Mouse (Mus musculus) ES-Bruce4 (cell line): Measurements from ENCODE around the gene Htr3b. TPM values are rescaled to one million over a fixed set of nuclear protein-coding genes. Genes with fewer than 3 reads are reported as not detected.
A peak's percentile ranks its signal among the peaks of the same experiment; 100 is the strongest.

Experiments
- H3K27ac ChIP-seq: 2 replicates; pipeline ENCODE4 v1.5.1; 2012; ENCODE audit warnings: low read length, inconsistent platforms; ENCODE audit not compliant: insufficient read depth
- H3K27me3 ChIP-seq: 2 replicates; pipeline ENCODE4 v1.6.1; 2012; ENCODE audit warnings: mild to moderate bottlenecking, low read length, inconsistent platforms; ENCODE audit not compliant: control insufficient read depth, poor library complexity, insufficient read depth, severe bottlenecking
- H3K36me3 ChIP-seq: 2 replicates; pipeline ENCODE4 v1.6.1; 2012; ENCODE audit warnings: inconsistent platforms, mild to moderate bottlenecking, low read length, moderate library complexity; ENCODE audit not compliant: control insufficient read depth, poor library complexity, insufficient read depth, severe bottlenecking
- H3K4me1 ChIP-seq: one replicate; pipeline ENCODE4 v1.8.1; 2011; ENCODE audit warnings: low read length; ENCODE audit not compliant: control insufficient read depth, insufficient read depth
- H3K4me3 ChIP-seq: 2 replicates; pipeline ENCODE4 v1.5.1; 2011; ENCODE audit warnings: low read depth, mild to moderate bottlenecking, low read length
- H3K9ac ChIP-seq: 2 replicates; pipeline ENCODE4 v1.6.1; 2012; ENCODE audit warnings: low read depth, mild to moderate bottlenecking, inconsistent platforms; ENCODE audit not compliant: poor library complexity, severe bottlenecking
- H3K9me3 ChIP-seq: replicated peaks from 2 replicates; pipeline ENCODE4 v1.6.1; 2012; ENCODE audit warnings: mild to moderate bottlenecking, low read length, inconsistent platforms; ENCODE audit not compliant: control insufficient read depth, poor library complexity, insufficient read depth, severe bottlenecking
- CTCF ChIP-seq: IDR thresholded peaks from one replicate; pipeline ENCODE4 v1.8.1; 2011; ENCODE audit warnings: low read depth, low read length
- EP300 ChIP-seq: IDR thresholded peaks from 2 replicates; pipeline ENCODE4 v1.6.1; 2011; ENCODE audit warnings: low read depth, low read length; ENCODE audit not compliant: insufficient read depth
- POLR2A ChIP-seq: IDR thresholded peaks from one replicate; pipeline ENCODE4 v1.8.1; 2011; ENCODE audit warnings: low read length; ENCODE audit not compliant: insufficient read depth
- polyA plus RNA-seq: library from polyadenylated mRNA; stranded (reverse); fragments of >200 nt; gene quantifications from 2 replicates; pipeline ENCODE4 v1.2.4, GENCODE M21; 2011; ENCODE audit warnings: low read depth; ENCODE audit not compliant: missing spikeins, insufficient read depth, insufficient read length

Gene Htr3b
- polyA plus RNA-seq, 1 experiment, result not detected

GRCm38 (mm10) chr9:48904421-48904820 is 60.4 kb downstream of the Htr3b start:
- H3K4me3 ChIP-seq, result no peak overlapping the region
- no peak overlapping the region for H3K9ac ChIP-seq
- H3K9me3 ChIP-seq, result no peaks in the 10 kb centered on the region
- TF ChIP-seq CTCF (no peak), EP300 (no peak), POLR2A (no peak)
- no peaks in the 10 kb centered on the region for H3K4me1 ChIP-seq
- no peaks in the 10 kb centered on the region for H3K27me3 ChIP-seq
- H3K36me3 ChIP-seq, result no peaks in the 10 kb centered on the region
- H3K27ac ChIP-seq, result no peak overlapping the region

- Histone ChIP-seq H3K4me3 (no peak overlapping the region), H3K9me3 (no peaks in the 10 kb centered on the region), H3K27ac (no peak overlapping the region), H3K4me1 (no peaks in the 10 kb centered on the region), H3K36me3 (no peaks in the 10 kb centered on the region), H3K9ac (no peak overlapping the region), H3K27me3 (no peaks in the 10 kb centered on the region)
- TF ChIP-seq POLR2A (no peak), EP300 (no peak), CTCF (no peak)
These were observed 61.0 kb downstream of the Htr3b start for GRCm38 (mm10) chr9:48903766-48904165.

- no peak overlapping the region for H3K9ac ChIP-seq
- TF ChIP-seq POLR2A (no peak), EP300 (no peak), CTCF (no peak)
- no peaks in the 10 kb centered on the region for H3K4me1 ChIP-seq
- no peaks in the 10 kb centered on the region for H3K36me3 ChIP-seq
- no peaks in the 10 kb centered on the region for H3K27me3 ChIP-seq
- H3K9me3 ChIP-seq, result no peaks in the 10 kb centered on the region
- no peak overlapping the region for H3K4me3 ChIP-seq
- H3K27ac ChIP-seq, result no peak overlapping the region
These were observed 66.2 kb downstream of the Htr3b start for GRCm38 (mm10) chr9:48898551-48898950.

DNA sequence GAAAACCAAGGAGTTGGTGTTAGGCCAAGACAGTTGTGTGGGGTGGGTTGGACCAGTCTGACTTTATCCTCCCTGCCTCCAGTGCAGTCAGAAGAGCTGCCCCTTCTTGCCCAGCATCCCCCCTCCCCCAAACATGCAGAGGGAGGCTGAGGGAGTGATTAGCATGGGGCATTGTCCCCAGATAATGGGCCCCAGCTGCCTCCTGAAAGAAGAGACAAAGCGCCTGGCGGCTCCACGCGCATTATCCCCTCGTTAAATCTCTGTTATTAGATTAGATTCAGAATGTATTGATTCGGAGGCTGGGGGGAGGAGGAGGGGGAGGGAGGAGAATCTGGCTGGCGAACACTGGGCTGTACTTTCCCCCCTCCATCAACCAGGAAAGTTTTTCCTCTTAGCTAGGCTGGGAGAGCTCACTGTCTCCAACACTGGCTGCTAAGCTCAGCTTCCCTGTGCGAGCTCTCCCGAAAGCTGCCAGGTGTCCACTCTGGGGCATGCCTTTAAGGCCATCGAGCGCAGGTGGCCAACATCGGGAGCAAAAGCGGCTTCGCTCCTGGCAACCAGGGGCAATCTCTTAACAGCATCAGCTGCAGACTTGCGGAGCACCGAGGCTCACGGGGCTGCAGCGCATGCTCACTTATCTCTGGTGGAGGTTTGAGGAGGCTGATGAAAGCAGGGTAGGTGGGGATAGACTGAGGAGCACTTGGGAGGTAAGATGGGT is 68.8 kb downstream of the Htr3b start:
- no peaks in the 10 kb centered on the region for H3K9me3 ChIP-seq
- no peak overlapping the region for H3K9ac ChIP-seq
- no peaks in the 10 kb centered on the region for H3K4me1 ChIP-seq
- no peaks in the 10 kb centered on the region for H3K36me3 ChIP-seq
- no peak overlapping the region for H3K27ac ChIP-seq
- no peak for TF ChIP-seq POLR2A
- no peak for TF ChIP-seq CTCF
- peak; percentile 43; the same call in 1 of the 2 replicates for TF ChIP-seq EP300
- H3K27me3 ChIP-seq, result no peaks in the 10 kb centered on the region
- H3K4me3 ChIP-seq, result no peak overlapping the region

DNA sequence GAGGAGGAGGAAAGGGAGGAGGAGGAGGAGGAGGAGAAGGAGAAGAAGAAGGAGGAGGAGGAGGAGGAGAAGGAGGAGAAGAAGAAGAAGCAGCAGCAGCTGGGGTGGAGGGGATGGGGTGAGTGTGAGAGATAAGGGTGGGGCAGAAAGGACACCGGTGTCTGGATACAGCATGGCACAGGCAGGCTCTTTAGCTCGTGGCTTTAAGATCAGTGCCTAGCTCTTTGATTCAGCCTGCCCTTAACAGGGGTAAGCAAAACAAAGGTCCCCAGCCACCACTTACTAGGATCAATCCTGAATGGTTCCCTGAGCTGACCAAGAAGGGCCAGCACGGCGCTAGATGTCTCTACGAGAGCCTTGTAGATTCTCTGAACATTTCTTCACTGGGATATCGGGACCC is 70.0 kb downstream of the Htr3b start:
- H3K27ac ChIP-seq, result no peak overlapping the region
- H3K36me3 ChIP-seq, result no peaks in the 10 kb centered on the region
- H3K4me1 ChIP-seq, result peaks cover 2% of the 10 kb centered on the region
- no peaks in the 10 kb centered on the region for H3K9me3 ChIP-seq
- H3K27me3 ChIP-seq, result no peaks in the 10 kb centered on the region
- no peak for TF ChIP-seq EP300
- no peak for TF ChIP-seq CTCF
- TF ChIP-seq POLR2A, result no peak
- no peak overlapping the region for H3K9ac ChIP-seq
- no peak overlapping the region for H3K4me3 ChIP-seq

GRCm38 (mm10) chr9:48893986-48894385 is 70.8 kb downstream of the Htr3b start:
- TF ChIP-seq EP300, result no peak
- TF ChIP-seq POLR2A, result no peak
- peak; percentile 21 for TF ChIP-seq CTCF
- H3K27ac ChIP-seq, result no peak overlapping the region

More at GRCm38 (mm10) chr9:48893986-48894385, 70.8 kb downstream of the Htr3b start:
- Histone ChIP-seq H3K36me3 (no peaks in the 10 kb centered on the region), H3K27me3 (no peaks in the 10 kb centered on the region), H3K9ac (no peak overlapping the region), H3K4me1 (peaks cover 6% of the 10 kb centered on the region), H3K9me3 (no peaks in the 10 kb centered on the region), H3K4me3 (no peak overlapping the region)
